Mouse (Mus musculus): ENCODE measurements around the gene Ahrr.

GRCm38 (mm10) chr13:74292167-74292566 lies at the start of gene Ahrr:
- 0 out of 2 replicates have a peak, but pooled peaks have one; percentile 6 for TF ChIP-seq CTCF (IDR thresholded peaks at IDR 0.05; ENCODE audit: extremely low read depth, insufficient read depth, low read length)
- no peak for TF ChIP-seq POLR2A (IDR thresholded peaks at IDR 0.05; ENCODE audit: extremely low read depth, insufficient read depth, low read length)

Data from cortical plate, adult 2 months (tissue).